Mouse (Mus musculus) thymus, adult 2 months (tissue): Measurements from ENCODE around the gene Tspan9.

Experiments used
- CTCF ChIP-seq: fragments of 200-500 bp; IDR thresholded peaks from 2 replicates; pipeline ENCODE4 v1.5.1; 2012; ENCODE audit warnings: mild to moderate bottlenecking, control low read depth, low read length, moderate library complexity, borderline replicate concordance; ENCODE audit not compliant: control insufficient read depth, poor library complexity, insufficient read depth; ENCODE audit errors: extremely low read depth
- POLR2A ChIP-seq: fragments of 200-500 bp; IDR thresholded peaks from 2 replicates; pipeline ENCODE4 v1.6.1; 2012; ENCODE audit warnings: mild to moderate bottlenecking, low read length, control low read depth, moderate library complexity; ENCODE audit not compliant: control insufficient read depth, poor library complexity, insufficient read depth; ENCODE audit errors: extremely low read depth

GRCm38 (mm10) chr6:128099190-128099589 is 44.2 kb downstream of the Tspan9 start:
- TF ChIP-seq CTCF (no peak), POLR2A (no peak)
